Mouse (Mus musculus): Measurements from ENCODE around the gene Mpdu1. TPM values are rescaled to one million over a fixed set of nuclear protein-coding genes. Genes with fewer than 3 reads are reported as not detected.
A peak's percentile ranks its signal among the peaks of the same experiment; 100 is the strongest.
"Not testable (repeated sequence)": the region's sequence is repeated elsewhere in the genome, so short reads cannot be mapped to it uniquely, and the experiment has no call there.

The Mpdu1 gene
- total RNA-seq (2021): 1 to 10 TPM; 7.5 to 9.5 TPM
- long read RNA-seq, experiment 1, partial matches to known transcripts: 1 of 4 reads
- long read RNA-seq, experiment 1, other reads (novel, unspliced or antisense): 0 of 4 reads
- long read RNA-seq, experiment 2, partial matches to known transcripts: 0 of 4 reads
- long read RNA-seq, experiment 2, other reads (novel, unspliced or antisense): 1 of 4 reads

DNA sequence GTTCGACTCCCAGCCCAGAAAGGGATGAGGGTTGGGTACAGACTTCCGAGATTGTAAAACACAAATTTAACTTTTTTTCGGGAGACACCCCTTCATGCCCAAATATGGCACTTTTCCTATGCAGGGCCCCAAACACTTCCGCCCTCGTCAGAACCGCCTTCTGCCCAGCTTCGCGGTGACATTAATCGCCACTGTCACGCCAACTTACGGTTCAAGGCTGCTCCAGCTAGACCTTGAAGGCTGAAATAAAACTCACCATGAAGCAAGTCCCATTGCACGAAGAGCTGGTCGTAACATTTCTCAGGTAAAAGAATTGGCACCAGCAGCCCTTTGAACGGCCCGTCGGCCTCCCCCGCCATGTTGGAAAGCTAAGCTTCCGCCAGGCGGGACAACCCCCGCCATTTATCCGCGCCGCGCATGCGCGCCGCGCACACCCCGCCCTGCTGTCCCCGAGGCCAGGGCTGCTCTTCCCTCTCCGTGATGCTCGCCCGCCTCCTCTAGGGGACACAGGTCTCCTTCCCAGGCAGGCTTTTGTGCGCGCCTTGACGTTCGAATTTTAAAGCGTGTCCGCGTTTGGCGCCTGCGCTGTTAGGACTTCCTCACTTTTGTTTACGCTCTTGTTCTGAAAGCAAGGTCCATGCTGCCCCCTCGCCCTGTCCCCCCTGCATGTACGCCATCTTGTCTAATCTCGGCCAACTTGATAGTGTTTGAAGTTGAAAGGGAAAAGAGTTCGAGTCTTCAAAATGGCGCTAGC, at the start of gene Mpdu1:
Gene Mpdu1 (minus strand): TSS at position 430 of the 754 bp plus-strand sequence.
- DNase-seq (ENCODE audit: low spot score): peak; percentile 92

DNA sequence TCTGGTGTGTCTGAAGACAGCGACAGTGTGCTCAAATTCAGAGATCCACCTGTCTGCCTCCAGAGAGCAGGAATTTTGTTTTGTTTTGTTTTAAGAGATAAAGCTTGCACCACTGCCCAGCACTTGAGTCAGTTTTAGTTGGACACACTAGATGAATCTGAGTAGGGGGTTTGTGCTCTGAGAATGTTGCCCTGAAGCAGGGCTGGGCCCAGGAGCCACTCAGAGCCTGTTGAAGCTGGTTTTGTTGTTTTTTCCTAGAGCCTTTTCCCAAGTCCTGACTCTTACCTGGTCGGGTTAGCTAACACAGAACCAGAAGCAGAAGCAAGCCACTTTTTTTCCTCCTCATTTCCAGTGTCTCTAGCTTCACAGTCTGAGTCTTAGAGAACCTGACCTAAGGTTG, 48.6 kb upstream of the Mpdu1 start:
- DNase-seq (ENCODE audit: low spot score): no peak

DNA sequence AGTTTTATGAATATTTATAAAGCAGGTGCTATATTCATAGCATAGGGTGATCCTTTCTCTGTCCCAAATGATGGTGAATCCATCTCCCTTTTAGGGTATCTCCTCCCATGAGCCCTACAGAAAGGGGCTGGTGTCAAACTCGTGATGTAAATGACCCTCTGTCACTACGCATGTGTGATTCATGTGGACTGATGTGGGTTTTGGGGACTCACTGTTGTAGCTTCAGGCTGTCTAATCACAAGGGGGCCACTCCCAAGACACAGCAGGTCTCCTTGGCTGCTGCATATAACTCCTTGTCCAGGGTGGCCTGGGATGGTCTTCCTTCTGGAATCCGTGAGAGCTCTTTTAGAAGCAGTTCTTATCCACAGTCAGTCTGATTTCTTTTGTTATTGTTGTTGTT, 48.0 kb upstream of the Mpdu1 start:
- no peak for DNase-seq (ENCODE audit: low spot score)

DNA sequence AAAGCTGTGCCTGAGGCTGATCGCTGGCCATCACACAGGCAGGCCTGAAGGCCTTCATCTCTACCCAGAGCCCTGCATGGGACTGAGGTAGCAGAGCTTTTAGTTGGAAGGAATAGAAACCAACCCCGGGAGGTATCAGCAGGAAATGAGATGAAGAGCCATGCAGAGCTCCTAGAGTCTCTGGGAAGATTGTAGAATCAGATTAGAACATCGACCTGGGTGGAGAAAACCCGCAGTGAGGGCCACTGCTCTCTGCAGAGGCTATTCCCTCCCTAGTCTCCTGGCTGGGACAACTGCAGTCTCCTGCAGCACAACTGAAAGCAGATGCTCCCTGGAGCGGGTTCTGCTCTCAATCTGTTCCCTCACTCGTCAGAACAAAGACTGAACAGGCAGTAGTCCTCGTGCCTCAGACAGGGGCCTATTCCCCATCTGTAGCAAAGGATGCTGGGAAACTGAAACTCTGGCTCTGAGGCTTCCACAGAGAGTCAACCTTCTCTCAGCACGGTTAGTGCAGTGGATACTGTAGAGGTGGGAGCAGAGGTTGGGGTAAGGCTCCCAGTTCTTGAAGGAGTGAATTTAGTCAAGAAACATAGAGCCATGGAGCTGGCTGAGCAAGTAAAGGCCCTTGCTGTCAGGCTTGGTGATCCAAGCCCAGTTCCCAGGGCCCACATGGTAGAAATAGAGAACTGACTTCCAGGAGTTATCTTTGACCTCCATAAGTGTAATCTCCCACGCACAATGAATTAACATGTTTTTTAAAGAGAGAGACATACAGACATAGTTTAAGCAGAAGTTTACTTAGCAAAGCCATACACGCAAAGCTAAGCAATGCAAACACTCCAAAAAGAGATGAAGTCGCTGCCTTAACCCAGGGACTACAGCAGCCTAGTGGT, 47.4 kb upstream of the Mpdu1 start:
- DNase-seq (ENCODE audit: low spot score): no peak

DNA sequence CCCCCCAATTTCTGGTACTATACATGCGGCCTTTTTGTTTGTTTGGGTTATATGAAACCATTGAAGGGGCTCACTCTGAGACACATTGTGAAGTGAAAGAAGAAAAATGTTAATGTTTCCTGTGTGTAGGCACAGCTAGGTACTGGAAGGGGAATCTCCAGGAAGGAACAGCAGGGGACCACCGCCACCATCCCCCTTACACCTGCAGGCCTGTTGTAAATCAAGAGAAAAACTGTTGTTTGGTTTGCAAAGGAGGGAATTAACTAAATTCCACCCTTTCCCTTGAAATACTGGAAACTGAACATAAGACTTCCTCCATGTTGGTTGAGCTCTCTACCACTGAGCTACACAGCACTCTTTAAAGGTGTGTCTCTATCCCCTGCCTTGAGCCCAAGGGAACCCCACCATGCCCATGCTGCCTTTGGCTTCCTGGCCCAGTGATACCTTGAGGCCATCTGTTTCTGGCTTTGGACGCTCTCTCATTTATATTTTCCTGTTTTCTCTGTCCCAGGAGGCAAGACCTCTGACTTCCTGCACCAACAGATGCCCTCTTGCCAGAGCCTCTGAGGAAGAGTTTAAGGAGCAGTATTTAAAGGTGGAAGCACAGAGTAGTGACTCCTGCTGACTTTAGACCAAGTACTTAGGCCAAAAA, 46.3 kb upstream of the Mpdu1 start:
- DNase-seq (ENCODE audit: low spot score): no peak

DNA sequence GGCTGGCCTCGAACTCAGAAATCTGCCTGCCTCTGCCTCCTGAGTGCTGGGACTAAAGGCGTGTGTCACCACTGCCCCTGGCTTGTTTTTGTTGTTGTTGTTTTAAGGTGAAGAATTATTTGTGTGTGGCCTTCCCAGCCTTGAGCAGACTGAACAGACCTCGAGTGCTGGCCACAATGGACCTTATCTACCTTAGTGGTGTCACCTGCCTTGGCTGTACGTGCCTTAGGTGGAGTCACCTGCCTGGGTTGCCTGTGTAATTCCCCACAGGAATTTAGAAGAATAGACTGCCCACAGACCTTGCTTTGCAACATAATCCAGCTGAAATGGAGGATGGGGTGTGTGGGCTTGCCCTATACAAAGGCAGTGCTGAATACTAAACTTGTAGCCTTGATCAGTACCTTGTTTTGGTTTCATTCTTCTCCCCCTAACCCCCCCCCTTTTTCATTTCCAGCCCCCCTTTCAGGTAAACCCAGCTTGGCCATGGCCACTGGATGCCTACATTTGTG, 45.5 kb upstream of the Mpdu1 start:
- no peak for DNase-seq (ENCODE audit: low spot score)

DNA sequence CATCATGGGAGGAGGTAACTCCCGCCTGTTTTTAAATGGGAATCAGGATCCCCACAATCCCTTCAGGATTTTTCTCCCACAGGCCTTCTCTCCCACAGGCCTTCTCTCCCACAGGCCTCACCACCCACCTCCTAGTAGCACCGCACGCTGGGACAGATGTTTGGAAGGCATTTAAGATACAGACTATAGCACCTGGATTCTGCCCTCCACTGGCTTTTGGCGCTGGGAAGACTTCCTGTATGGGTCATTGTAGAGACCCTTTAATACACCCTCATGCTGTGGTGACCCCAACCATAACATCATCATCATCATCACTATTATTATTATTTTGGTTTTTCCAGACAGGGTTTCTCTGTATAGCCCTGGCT, 45.0 kb upstream of the Mpdu1 start:
- no peak for DNase-seq (ENCODE audit: low spot score)

DNA sequence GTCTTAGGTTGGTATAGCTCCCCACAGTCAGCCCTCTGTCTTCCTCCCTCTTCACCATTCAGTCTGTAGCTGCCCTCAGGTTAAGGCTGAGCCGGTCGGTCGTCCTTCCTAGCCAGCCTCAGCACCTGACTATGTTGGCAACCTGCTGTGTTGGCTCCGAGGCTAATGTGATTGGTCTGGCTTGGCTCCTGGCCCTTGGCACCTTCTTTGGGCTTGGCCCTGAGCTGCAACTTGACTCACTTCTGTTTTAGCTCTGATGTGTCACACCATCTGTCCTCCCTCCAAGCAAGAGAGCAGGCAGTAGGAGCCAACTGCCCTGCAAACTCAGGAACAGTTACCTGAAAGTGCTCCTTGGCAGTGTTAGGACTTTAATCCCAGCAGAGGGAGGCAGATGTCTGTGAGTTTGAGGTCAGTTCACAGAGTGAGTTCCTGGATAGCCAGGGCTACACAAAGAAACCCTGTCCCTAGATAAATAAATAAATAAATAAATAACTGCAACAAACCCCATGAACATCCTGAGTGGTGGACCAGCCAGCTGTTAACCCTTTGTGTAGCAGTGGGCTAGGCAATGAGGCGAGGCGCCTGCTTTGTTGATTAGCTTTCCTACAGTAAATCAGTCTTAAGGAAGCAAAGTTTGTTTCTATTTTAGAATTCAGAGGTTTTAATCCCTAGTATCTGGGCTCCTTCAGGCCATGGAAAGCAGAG, 44.5 kb upstream of the Mpdu1 start:
- DNase-seq (ENCODE audit: low spot score): peak; percentile 93

DNA sequence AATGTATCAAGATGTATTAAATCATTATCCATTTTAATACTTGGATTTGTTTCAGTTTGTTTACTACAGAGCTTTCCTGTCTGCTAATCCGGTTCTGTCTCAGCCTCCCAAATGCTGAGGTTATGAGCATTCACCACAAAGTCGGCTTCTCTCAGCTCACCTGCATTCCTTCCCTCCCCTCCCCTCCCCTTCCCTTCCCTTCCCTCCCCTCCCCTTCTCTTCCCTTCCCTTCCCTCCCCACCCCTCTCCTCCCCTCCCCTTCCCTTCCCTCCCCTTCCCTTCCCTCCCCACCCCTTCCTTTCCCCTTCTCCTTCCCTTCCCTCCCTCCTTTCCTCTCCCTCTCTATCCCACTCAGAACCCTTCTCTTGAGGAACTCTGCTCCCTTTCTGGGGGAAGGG, 42.2 kb upstream of the Mpdu1 start:
- no peak for DNase-seq (ENCODE audit: low spot score)

DNA sequence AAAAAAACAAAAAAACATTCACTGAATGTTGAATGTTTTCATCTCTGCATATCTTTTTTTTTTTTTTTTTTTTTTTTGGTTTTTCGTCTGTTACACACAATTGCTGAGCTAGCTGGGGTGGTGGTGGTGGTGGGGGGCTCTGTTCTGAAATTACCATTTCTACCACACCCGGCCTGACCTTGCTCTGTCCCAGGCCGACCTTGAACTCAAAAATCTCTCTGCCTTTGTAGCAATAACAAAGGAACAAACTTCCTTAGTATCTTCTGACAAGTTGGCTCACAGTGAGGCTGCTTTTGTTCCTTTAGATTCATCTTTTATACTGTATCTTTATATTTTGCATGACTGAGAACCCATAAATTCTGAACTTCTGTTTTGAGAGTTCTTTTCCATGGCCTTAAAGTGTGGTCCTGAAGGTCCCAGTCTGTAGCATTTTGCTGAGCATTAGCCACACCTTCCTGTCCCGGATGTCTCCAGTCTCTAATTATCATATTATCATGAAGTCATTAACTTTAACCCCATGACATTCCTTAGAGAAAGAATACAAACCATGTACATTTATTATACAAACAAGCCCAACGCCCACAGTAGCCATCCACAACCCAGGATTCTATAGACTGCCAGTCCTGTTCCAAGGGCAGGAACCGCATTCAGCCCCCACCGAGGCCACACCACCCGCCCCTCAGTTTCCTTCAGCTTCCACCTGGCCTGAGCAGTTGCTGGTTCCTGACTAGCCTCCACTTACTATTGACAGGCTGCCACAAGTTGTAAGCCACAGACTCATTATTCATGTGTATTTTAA, 41.6 kb upstream of the Mpdu1 start:
- no peak for DNase-seq (ENCODE audit: low spot score)

DNA sequence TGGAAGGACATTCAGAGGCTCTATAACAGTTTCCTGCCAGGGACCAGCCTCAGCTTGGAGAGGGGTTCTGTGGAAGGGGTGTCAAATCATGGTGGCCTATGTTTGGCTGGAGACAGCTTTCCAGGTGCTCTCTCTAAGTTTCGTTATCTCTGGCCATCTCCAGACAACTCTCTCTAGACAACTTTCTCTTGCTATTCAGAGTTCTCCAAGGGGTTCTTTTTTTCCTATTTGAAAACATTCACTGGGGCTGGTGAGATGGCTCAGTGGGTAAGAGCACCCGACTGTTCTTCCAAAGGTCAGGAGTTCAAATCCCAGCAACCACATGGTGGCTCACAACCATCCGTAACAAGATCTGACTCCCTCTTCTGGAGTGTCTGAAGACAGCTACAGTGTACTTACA, 40.9 kb upstream of the Mpdu1 start:
- not testable (repeated sequence) for DNase-seq (ENCODE audit: low spot score)

DNA sequence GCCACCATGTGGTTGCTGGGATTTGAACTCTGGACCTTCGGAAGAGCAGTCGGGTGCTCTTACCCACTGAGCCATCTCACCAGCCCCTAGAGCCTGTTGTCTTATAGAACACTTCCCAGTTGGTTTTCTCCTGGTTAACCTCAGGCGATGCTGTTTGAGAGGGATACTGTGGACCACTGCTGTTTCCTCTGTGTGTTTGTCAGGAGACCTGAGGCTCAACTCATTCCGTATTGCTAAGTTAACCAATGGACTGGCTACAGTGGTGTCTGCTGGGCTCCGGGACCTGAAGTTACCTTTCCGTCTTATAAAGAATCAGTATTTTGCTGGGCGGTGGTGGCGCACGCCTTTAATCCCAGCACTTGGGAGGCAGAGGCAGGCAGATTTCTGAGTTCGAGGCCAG, 40.4 kb upstream of the Mpdu1 start:
- not testable (repeated sequence) for DNase-seq (ENCODE audit: low spot score)

DNA sequence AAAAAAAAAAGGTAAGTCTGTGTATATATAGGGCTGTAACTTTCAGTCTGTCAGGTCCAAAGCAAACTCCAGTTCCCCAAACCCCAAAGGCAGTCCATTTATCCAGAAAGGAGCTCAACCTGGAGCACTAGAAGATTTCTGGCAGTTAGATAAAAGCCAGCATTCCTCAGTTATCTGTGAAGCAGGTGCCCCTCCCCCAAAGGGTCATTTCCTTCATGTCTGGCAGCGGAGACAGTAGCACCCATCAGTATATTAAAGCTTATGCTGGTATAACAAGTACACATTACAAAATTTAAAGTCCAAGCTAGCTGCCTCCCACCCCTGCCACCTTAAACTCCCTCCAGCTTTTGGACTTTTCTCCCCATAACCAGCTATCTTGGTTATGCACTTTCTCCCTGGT, 37.2 kb upstream of the Mpdu1 start:
- no peak for DNase-seq (ENCODE audit: low spot score)

DNA sequence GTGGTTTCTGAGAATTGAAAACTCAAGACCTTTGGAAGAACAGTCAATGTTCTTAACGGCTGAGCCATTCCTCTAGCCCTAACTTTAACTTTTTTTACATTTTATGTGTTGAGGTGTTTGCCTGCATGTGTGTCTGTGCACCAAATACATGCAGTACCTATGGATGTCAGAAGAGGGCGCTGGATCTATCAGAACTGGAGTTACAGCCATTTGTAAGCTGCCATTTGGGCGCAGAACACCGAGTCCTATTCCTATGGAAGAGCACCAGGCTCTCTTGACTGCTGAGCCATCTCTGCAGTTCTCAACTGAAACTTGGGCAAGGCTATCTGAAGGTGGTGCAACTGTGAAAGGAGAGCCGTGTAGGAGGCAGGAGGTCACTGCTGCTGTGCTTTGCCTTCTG, 36.1 kb upstream of the Mpdu1 start:
- DNase-seq (ENCODE audit: low spot score): no peak

DNA sequence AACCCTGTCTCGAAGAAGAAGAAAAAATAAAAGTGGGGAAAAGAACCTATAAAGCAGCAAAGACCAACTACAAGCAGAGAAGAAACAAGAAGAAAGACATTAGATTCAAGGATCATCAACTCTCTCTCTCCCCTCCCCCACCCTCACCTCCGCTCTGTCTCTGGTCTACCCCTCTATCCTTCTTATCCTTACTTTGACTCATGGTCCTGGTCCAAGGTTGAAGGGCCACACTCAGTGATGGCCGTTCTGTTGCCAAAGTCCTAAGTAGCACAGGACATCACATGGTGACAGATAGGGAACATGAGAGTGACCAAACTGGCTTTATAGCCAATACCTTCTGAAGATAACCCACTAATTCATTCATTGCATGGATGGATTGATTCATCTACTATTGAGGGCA, 35.0 kb upstream of the Mpdu1 start:
- no peak for DNase-seq (ENCODE audit: low spot score)

DNA sequence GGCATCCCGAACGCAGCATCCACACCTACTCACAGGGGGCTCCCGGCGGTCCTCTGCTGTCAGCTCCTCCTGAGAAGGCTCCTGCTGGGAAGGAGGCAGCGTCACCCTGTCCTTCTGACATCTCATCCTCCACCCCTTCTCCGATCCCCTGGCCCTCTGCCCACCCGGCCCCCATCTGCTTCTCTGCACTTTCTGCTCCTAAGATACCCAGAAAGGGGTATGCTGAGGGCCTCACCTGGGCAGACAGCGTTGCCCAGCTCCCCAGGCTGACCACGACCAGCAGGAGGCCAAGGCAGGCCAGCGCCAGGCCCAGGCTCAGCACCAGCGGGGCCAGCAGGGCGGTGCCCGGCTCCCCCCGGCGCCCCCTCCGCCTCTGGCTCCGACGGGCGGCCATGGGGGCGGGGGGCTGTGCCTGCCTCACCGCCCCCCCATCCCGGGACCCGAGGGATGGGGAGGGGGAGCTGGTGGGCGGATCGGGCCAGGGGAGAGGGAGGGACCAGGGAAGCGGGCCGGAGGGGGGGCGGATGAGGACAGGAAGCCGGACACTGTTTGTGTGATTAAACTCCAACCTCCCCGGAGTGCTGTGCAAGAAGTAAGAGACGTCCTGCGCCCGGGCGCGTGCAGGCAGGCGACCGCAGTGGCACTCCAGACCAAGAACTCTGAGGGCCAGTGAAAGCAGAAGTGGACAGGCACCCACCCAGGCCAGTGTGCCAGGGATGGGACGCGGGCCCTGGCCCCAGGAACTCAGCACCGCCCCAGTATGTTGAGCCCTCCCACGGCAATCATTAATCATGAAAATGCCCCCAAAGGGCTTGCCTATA, 33.1 kb upstream of the Mpdu1 start, which contains the start of the genes Tnfsf12 and Tnfsfm13:
Gene Tnfsf12 (minus strand): TSS at position 489 of the 821 bp plus-strand sequence.
Gene Tnfsfm13 (minus strand): TSS at position 738 of the 821 bp plus-strand sequence.
- DNase-seq (ENCODE audit: low spot score): peak; percentile 74

DNA sequence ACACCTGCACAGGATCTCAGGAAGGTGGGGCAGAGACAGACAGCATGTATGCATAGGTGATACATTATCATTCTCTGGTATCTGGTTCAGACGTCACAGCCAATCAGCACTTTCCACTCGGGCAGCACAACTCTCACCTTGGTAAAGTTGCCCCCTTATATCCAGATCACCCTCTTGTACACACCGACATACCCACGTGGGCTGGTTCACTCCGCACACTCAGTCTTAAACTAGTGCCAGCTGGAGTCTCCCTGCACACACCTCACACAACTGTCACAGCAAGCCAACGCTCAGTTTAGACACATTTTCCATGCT, 32.6 kb upstream of the Mpdu1 start:
- DNase-seq (ENCODE audit: low spot score): no peak

DNA sequence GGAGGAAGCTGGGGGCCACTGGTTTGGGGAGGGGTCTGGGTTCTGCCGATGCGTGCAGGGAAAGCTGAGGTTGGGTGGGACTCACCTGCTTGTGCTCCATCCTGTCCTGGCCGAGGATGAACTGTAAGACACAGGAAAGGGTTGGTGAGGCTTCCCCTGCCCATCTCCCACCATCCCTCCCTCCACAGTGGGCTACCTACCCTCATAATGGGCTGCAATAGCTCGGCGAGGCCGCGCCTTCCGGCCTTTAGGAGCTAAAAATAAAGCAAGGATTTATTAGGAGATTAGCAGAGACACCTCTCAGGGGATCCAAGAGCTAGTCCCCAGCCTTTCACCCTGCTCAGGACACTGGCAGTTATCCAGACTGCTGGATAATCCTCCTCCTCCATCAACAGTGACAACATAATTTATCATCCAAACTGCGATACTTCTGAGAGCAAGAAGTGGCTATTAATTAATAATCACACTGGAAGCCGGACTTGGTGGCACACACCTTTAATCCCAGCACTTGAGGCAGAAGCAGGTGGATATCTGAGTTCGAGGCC, 31.1 kb upstream of the Mpdu1 start:
- DNase-seq (ENCODE audit: low spot score): no peak

DNA sequence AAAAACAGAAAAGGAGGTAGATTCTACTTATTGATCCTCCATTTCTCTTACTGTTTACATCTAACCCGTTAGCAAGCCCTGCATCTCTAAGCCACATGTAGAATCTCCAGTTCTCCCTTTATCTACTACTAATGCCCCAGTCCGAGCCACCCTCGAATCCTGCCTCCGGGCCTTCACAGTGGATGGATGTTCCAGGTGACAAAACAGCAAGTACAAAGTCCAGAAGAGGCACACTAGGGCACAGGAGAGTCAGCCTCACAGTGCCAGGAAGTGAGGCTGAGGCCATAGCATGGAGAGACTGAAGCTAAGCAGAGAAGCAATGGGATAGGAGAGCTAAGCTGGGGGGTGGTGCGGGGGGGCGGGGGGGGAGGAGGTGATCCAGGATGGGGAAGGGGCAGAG, 30.4 kb upstream of the Mpdu1 start:
- no peak for DNase-seq (ENCODE audit: low spot score)
